Comparison of ENCODE assay signal across 29 mouse cellular contexts in genomic region chr8:70414310-70414946, GRCm38 (mm10). TPM values are rescaled to one million over a fixed set of nuclear protein-coding genes. Genes with fewer than 3 reads are reported as not detected.
A peak's percentile ranks its signal among the peaks of the same experiment; 100 is the strongest.
DNase-seq lines count a peak whose midpoint lies in the region; ATAC-seq lines count a peak whose summit lies in the region.
"Had no signal": no experiment of that assay in that cellular context is flagged by ENCODE, and none has a peak within 500 bp of the region (broad histone marks: within the 10 kb centered on the region; RNA-seq: fewer than 3 reads in every experiment).

No protein-coding gene starts in this region.

- 0 out of 2 replicates have a peak overlapping the region, but pooled peaks have one; percentile 17 for H3K4me2 ChIP-seq in heart, embryonic 11.5 days
- peak overlapping the region; percentile 55 for H3K4me2 ChIP-seq in liver, embryonic 13.5 days
- H3K4me2 ChIP-seq in forebrain, embryonic 15.5 days (replicated peaks) = no peak overlapping the region
- H3K4me2 ChIP-seq: heart, embryonic 15.5 days; midbrain, embryonic 13.5 days; neural tube, embryonic 12.5 days had no signal

- H3K9me3 ChIP-seq in heart, embryonic 11.5 days (replicated peaks; ENCODE audit: control insufficient read depth, low read length) = no peaks in the 10 kb centered on the region
- no peaks in the 10 kb centered on the region for H3K9me3 ChIP-seq in erythroblast, embryonic 14.5 days (ENCODE audit: control insufficient read depth, low read length)
- no peaks in the 10 kb centered on the region for H3K9me3 ChIP-seq in liver, embryonic 13.5 days (replicated peaks)
- H3K9me3 ChIP-seq in forebrain, embryonic 15.5 days = no peaks in the 10 kb centered on the region
- H3K9me3 ChIP-seq: heart, embryonic 15.5 days; hindbrain, embryonic 10.5 days; limb, embryonic 10.5 days; midbrain, embryonic 13.5 days; neural tube, embryonic 12.5 days had no signal

- intact Hi-C loops in heart, postnatal 25 days (cut with DNase I) = no loop called here
- intact Hi-C loops in left cerebral cortex, postnatal 4 days (cut with DNase I) = no loop called here

- no peaks in the 10 kb centered on the region for H3K27me3 ChIP-seq in heart, embryonic 11.5 days (ENCODE audit: control insufficient read depth, insufficient read depth, low read length)
- no peaks in the 10 kb centered on the region for H3K27me3 ChIP-seq in erythroblast, embryonic 14.5 days (ENCODE audit: control insufficient read depth)
- no peaks in the 10 kb centered on the region for H3K27me3 ChIP-seq in liver, embryonic 13.5 days
- no peaks in the 10 kb centered on the region for H3K27me3 ChIP-seq in forebrain, embryonic 15.5 days
- H3K27me3 ChIP-seq: heart, embryonic 15.5 days; midbrain, embryonic 13.5 days; neural tube, embryonic 12.5 days had no signal

- H3K4me1 ChIP-seq in heart, embryonic 11.5 days (ENCODE audit: control insufficient read depth, insufficient read depth, low read length) = peaks cover 31% of the 10 kb centered on the region
- H3K4me1 ChIP-seq in erythroblast, embryonic 14.5 days (ENCODE audit: control insufficient read depth) = peaks cover 88% of the 10 kb centered on the region
- peaks cover 86% of the 10 kb centered on the region for H3K4me1 ChIP-seq in liver, embryonic 13.5 days (replicated peaks)
- peaks cover 27% of the 10 kb centered on the region for H3K4me1 ChIP-seq in forebrain, embryonic 15.5 days

- no peaks in the 10 kb centered on the region for H3K36me3 ChIP-seq in heart, embryonic 11.5 days (ENCODE audit: control insufficient read depth, insufficient read depth, low read length)
- H3K36me3 ChIP-seq in erythroblast, embryonic 14.5 days (ENCODE audit: control insufficient read depth) = peaks cover 20% of the 10 kb centered on the region
- no peaks in the 10 kb centered on the region; the same call in 1 of the 2 replicates for H3K36me3 ChIP-seq in liver, embryonic 13.5 days
- no peaks in the 10 kb centered on the region; the same call in 1 of the 2 replicates for H3K36me3 ChIP-seq in forebrain, embryonic 15.5 days
- H3K36me3 ChIP-seq: heart, embryonic 15.5 days had no signal

- ATAC-seq in heart, embryonic 11.5 days (replicated peaks; ENCODE audit: insufficient number of reproducible peaks, low FRiP score, low TSS enrichment) = no peak
- ATAC-seq in liver, embryonic 13.5 days (ENCODE audit: low read depth) = peak; percentile 70
- ATAC-seq in forebrain, embryonic 15.5 days (replicated peaks) = no peak
- ATAC-seq: forebrain, embryonic 14.5 days; hindbrain, embryonic 16.5 days; intestine, embryonic 16.5 days; midbrain, embryonic 13.5 days had no signal

- H3K9ac ChIP-seq in heart, embryonic 11.5 days (ENCODE audit: low read depth, low read length) = no peak overlapping the region
- H3K9ac ChIP-seq in liver, embryonic 13.5 days = peak overlapping the region; percentile 54
- H3K9ac ChIP-seq in forebrain, embryonic 15.5 days (replicated peaks) = no peak overlapping the region
- H3K9ac ChIP-seq: heart, embryonic 15.5 days; midbrain, embryonic 13.5 days; neural tube, embryonic 12.5 days had no signal

- H3K4me3 ChIP-seq in heart, embryonic 11.5 days (ENCODE audit: low read depth, low read length) = no peak overlapping the region
- H3K4me3 ChIP-seq in erythroblast, embryonic 14.5 days (replicated peaks) = peak overlapping the region; percentile 61
- H3K4me3 ChIP-seq in liver, embryonic 13.5 days (replicated peaks) = peak overlapping the region; percentile 35
- no peak overlapping the region for H3K4me3 ChIP-seq in forebrain, embryonic 15.5 days
- H3K4me3 ChIP-seq: heart, embryonic 15.5 days; hindbrain, embryonic 10.5 days; limb, embryonic 10.5 days; midbrain, embryonic 13.5 days; neural tube, embryonic 12.5 days had no signal

- no peak for DNase-seq in heart, postnatal 25 days (ENCODE audit: low spot score)
- peak; percentile 65 for DNase-seq in 416B (ENCODE audit: low read depth)
- peak; percentile 61 for DNase-seq in liver, embryonic 13.5 days
- DNase-seq in urinary bladder, adult 18-20 months (ENCODE audit: low spot score in 2 of 2) = no peak
- DNase-seq in left cerebral cortex, postnatal 4 days = no peak
- DNase-seq: adrenal gland, postnatal 25 days; cerebellum, adult 11-12 months; cerebellum, postnatal 10 days; heart, adult 18-20 months; kidney, postnatal 25 days; layer of hippocampus, adult 9-11 months; lung, postnatal 10 days; right cerebral cortex, postnatal 14 days; thymus, adult 2 months; thymus, postnatal 4 days had no signal

- 0 out of 2 replicates have a peak overlapping the region, but pooled peaks have one; percentile 2 for H3K27ac ChIP-seq in heart, embryonic 11.5 days (ENCODE audit: low read depth, low read length)
- H3K27ac ChIP-seq in liver, embryonic 13.5 days = peak overlapping the region; percentile 91
- no peak overlapping the region for H3K27ac ChIP-seq in forebrain, embryonic 15.5 days (replicated peaks)
- H3K27ac ChIP-seq: heart, embryonic 15.5 days; hindbrain, embryonic 10.5 days; limb, embryonic 10.5 days; midbrain, embryonic 13.5 days; neural tube, embryonic 12.5 days; stomach, postnatal 0 days had no signal

- 82% methylated on average over 6 of the region's 6 CpGs for WGBS in heart, embryonic 11.5 days (ENCODE audit: insufficient replicate concordance)
- WGBS in liver, embryonic 13.5 days (ENCODE audit: insufficient replicate concordance) = 53% methylated on average over 6 of the region's 6 CpGs
- 91% methylated on average over 6 of the region's 6 CpGs for WGBS in forebrain, embryonic 15.5 days

RNA-seq across cellular contexts. Expression of gene Crtc1, which starts 25.0 kb away (rescaled TPM):
- polyA plus RNA-seq in heart, embryonic 11.5 days (2014; fragmentation: Nextera tagmentation; extraction: Ambion mirVana) = 11.6 and 13.5 TPM in 2 replicates
- total RNA-seq in heart, postnatal 25 days (2021) = 10 to 100 TPM; 10.3 to 10.6 TPM
- 1.8 and 2.1 TPM in 2 replicates for polyA plus RNA-seq in erythroblast, embryonic 14.5 days (2012)
- polyA plus RNA-seq in liver, embryonic 13.5 days (2015; fragmentation: Nextera tagmentation; extraction: Ambion mirVana) = 3.9 and 4.9 TPM in 2 replicates
- polyA plus RNA-seq in forebrain, embryonic 15.5 days (2015; fragmentation: Nextera tagmentation; extraction: Ambion mirVana) = 41.0 and 42.2 TPM in 2 replicates
- total RNA-seq in left cerebral cortex, postnatal 4 days (2021) = 100 to 1,000 TPM; 109 TPM

RNA-seq across cellular contexts. Expression of gene Comp, which starts 41.1 kb away (rescaled TPM):
- polyA plus RNA-seq in heart, embryonic 11.5 days (2014; fragmentation: Nextera tagmentation; extraction: Ambion mirVana) = 1.1 and 2.2 TPM in 2 replicates
- 1 to 10 TPM; 6.1 to 7.0 TPM for total RNA-seq in heart, postnatal 25 days (2021)
- not detected in 2 replicates for polyA plus RNA-seq in erythroblast, embryonic 14.5 days (2012)
- 0.48 and 0.58 TPM in 2 replicates for polyA plus RNA-seq in liver, embryonic 13.5 days (2015; fragmentation: Nextera tagmentation; extraction: Ambion mirVana)
- 0.14 TPM in 1 of 2 replicates, not detected in the other for polyA plus RNA-seq in forebrain, embryonic 15.5 days (2015; fragmentation: Nextera tagmentation; extraction: Ambion mirVana)
- total RNA-seq in left cerebral cortex, postnatal 4 days (2021) = under 1 TPM in 1 of 2 experiments, not detected in 1; 0.20 TPM
- total RNA-seq: liver, adult 2 months; megakaryocyte progenitor cell, adult 5-6 weeks had no signal
- polyA plus RNA-seq: forebrain, embryonic 14.5 days; liver, adult 2 months had no signal

Comparison
In these comparisons a context has a peak if more than half of its experiments do, and no peak if none do; other contexts are left out.
1. H3K4me3 ChIP-seq: peak in erythroblast, embryonic 14.5 days (single experiment) and liver, embryonic 13.5 days (single experiment); none in heart, embryonic 11.5 days (single experiment) and forebrain, embryonic 15.5 days (single experiment).
2. DNase-seq: peak in 416B (single experiment) and liver, embryonic 13.5 days (single experiment); none in heart, postnatal 25 days (single experiment), urinary bladder, adult 18-20 months (0 of 2) and left cerebral cortex, postnatal 4 days (single experiment).